Mouse (Mus musculus) gastrocnemius, postnatal 36 days (tissue): ENCODE data around the gene Taf4. TPM values are rescaled to one million over a fixed set of nuclear protein-coding genes. Genes with fewer than 3 reads are reported as not detected.

Source experiments
- DNase-seq, 2 experiments: peaks; one replicate each; pipeline ENCODE4 v3.0.0; 2022
- intact Hi-C: fragments of 180-260 bp; cut with DNase I; formaldehyde crosslinking; loops from one replicate; pipeline ENCODE4 v1.15.1; 2025
- total RNA-seq, 2 experiments: library from RNA; stranded (reverse); gene quantifications; 2 replicates each; pipeline ENCODE4 v1.2.3; 2021

Taf4 gene
- total RNA-seq, 2 experiments from 2014 or later, result 6.6 to 8.3 TPM

- no peak for DNase-seq
- intact Hi-C loops, result no loop called here
Observed at GRCm38 (mm10) chr2:179986437-179987022, 10.1 kb upstream of the Taf4 start.

- intact Hi-C loops, result no loop called here
- DNase-seq, result no peak
Observed at GRCm38 (mm10) chr2:179985695-179986094, 9.2 kb upstream of the Taf4 start.

GRCm38 (mm10) chr2:179984830-179985229 is 8.4 kb upstream of the Taf4 start:
- intact Hi-C loops, result no loop called here

GRCm38 (mm10) chr2:179982715-179983114 is 6.3 kb upstream of the Taf4 start:
- intact Hi-C loops, result no loop called here
- no peak for DNase-seq

More at GRCm38 (mm10) chr2:179984830-179985229, 8.4 kb upstream of the Taf4 start:
- no peak for DNase-seq

DNA sequence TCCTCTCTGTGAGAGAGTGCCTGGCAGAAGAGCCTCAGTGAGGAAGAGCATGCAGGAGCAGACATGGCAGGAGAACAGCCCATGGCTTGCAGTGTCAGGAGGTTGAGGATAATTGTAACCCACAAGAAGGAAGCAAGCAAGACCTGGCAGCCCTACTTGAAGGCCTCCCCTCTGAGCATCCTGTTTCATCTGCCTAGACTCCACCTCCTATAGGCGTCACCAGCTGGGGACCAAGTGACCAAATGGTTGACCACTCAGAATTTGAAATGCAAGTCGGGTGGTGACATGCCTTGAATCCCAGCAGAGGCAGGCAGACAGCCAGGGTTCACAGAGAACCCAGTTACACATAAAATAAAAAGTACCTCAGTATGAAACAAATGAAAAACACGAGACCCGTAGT is 4.2 kb upstream of the Taf4 start:
- DNase-seq, result no peak
- intact Hi-C loops, result no loop called here

DNA sequence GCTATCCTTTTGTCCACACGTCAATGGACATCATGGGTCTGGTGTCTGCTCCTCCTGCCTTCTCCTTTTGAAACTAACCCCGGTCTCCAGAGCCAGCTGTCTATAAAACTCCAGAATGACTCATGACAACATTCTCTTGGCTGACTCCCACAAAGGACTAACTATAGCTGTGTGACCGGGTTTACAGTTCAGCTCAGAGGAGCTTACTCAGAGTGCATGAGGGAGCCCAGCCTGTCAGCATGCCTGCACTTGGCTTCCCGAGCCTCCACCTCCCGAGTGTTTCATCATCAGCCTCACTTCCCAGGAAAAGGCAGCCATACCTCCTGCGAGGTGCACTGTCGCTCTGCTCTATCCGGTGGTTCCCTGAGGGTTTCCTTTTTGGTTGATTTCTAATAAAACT is 3.4 kb upstream of the Taf4 start:
- peak in 1 of 2 experiments; percentile 26 for DNase-seq
- intact Hi-C loops, result loop anchor here (5.0 to 10.0 kb wide), 2 partner anchors 62 to 275 kb away; partner anchors contain the start of genes Psma7, Rps21 and Ss18l1

DNA sequence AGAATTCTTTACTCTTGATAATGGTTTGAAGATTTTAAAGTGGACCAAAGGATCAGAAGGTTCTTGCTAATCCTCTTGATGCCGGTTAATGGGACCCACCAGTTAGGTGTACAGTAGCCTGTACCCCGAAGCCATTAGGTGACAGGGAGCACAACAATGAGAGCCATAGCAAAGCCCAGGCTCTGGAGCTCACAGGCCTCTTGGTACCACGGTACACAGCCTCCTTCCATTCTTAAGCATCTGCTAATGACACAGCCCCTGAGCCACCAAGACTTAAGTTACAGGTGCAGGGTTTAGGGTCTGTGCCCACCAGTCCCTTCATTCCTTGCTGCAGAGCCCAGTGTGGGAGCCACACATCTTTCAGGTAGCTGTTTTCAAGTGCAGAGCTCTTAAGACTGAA is 1.8 kb upstream of the Taf4 start:
- intact Hi-C loops, result loop anchor here (5.0 to 10.0 kb wide), 2 partner anchors 64 to 277 kb away; partner anchors contain the start of genes Psma7, Rps21 and Ss18l1
- DNase-seq, result no peak

DNA sequence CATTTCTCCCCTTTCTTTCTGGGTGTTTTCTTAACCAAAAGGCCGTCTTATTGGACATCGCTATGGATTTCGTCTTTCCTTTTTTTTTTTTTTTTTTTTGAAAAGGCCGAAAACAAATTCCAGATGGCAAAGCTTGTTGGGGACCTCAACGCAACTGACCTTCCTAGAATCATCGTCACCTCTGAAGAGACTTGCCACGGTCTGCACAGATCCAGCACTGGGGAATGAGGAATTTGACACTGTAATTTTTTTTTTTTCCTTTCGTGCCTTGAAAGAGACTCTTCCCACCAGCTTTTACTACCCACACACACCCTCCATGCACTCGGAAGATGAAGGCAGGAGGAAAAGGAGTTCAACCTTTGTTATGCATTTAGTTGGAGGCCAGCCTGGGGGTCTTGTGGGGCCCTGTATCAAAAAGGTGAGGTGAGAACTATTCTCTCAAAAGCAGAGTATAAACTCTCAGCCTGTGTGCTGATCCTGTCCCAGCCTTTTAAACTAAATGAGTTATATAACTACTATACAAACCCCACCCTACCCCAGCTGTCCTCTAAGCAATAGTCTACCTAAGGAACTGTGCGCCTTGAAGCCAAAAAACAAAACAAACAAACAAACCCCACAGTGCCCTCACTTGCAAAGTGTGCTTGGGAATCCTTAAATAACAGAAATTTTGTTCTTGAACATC is 1.0 kb upstream of the Taf4 start:
- DNase-seq, result no peak
- intact Hi-C loops, result loop anchor here (2.0 to 10.0 kb wide), 3 partner anchors 47 to 277 kb away; partner anchors contain the start of genes Lsm14b, Psma7, Rps21 and Ss18l1

DNA sequence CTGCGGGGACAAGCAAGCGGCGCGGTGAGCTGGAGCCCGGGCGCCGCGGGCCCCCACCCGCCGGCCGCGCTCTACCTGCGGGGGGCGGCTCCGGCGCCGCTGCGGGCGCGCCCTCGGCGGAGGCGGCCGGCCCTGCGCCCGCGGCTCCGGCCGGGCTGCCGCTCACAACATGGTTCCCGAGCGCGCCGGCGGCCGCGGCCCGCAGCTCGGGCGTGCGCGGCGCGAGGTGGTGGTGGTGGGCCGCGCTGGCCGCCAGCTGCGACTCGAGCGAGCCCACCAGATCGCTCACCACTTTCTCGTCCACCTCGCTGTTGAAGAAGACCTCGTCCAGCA is 185 bp downstream of the Taf4 start:
- intact Hi-C loops, result loop anchor here (2.0 to 10.0 kb wide), 3 partner anchors 49 to 279 kb away; partner anchors contain the start of genes Lsm14b, Psma7, Rps21 and Ss18l1

DNA sequence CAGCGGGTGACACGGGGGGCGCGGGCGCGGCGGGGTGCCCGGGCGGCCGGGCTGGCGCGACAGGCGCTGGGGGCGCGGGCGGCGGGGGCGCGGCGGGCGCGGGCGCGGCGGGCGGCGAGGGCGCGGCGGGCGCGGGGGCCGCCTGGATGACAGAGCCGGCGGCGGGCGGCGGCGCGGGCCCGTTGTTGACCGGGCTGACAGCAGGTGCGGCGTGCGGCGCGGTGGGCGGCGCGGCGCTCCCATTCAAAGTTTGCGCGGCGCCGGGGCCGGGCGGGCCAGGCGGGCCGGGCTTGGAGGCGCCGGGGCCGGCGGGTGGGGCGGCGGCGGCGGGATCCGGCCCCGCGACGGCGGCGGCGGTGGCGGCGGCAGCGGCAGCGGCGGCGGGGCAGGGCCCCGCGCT is 595 bp downstream of the Taf4 start:
- DNase-seq, result no peak
- intact Hi-C loops, result loop anchor here (2.0 to 10.0 kb wide), 3 partner anchors 49 to 279 kb away; partner anchors contain the start of genes Lsm14b, Psma7, Rps21 and Ss18l1

More for the DNA sequence above, 185 bp downstream of the Taf4 start:
- DNase-seq, result no peak

GRCm38 (mm10) chr2:179974651-179975471 is 1.6 kb downstream of the Taf4 start:
- intact Hi-C loops, result loop anchor here (5.0 to 10.0 kb wide), 3 partner anchors 53 to 280 kb away; partner anchors contain the start of genes Psma7, Rps21 and Ss18l1
- DNase-seq, result no peak

DNA sequence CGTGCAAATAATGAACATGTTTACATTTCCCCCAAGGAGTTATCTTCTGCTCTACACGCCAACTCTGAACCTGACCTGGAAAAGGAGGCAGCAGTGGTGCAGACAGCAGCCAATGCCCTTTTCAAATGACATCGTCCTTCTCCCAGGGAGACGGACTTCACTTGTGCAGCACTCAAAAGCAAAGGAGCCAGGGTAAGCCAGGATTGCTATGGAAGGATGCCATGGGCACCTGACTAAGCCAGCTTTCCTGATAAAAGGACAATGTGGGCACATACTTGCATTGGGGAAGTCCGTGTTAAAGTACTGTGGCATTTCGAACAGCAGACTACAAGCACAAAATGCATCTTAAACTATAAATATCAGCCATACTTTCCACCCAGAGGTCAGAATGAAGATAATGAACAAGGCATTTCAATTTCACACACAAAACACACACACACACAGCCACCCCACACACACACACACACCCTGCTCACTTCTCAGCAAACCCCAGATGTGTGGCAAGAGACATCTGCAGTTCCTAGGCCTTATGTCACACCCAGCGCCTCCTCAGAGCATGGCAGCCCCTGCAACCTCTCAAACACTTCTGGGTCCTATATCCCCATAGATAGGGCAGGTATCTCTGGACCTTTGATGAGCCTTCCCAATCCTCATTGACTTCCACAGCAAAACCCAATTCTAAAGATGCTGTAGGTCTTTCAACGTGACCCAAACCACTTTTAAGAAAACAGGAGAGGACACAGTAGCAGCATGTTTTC is 2.4 kb downstream of the Taf4 start:
- intact Hi-C loops, result loop anchor here (5.0 to 10.0 kb wide), 2 partner anchors 52 to 281 kb away; partner anchors contain the start of gene Rps21
- no peak for DNase-seq

DNA sequence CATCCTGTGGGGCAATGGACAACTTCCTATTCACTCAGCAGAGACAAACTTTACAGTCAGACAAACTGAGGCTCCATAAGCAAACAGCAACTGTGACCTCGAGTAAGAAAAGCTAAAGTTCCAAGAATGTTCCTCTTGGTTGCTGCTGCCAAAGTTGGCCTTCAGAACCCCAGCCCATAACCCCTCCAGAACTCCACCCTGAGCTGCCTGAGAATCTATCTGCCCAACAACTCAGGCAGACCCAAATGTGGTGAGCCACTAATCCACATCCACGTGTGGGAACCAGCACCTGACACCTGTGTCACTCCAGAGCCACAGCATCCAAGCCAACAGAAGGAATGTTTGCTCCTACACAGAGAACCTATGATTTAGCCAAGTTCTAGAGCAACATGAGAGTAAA is 4.0 kb downstream of the Taf4 start:
- intact Hi-C loops, result loop anchor here (5.0 to 10.0 kb wide), 2 partner anchors 50 to 282 kb away; partner anchors contain the start of gene Rps21
- DNase-seq, result no peak

DNA sequence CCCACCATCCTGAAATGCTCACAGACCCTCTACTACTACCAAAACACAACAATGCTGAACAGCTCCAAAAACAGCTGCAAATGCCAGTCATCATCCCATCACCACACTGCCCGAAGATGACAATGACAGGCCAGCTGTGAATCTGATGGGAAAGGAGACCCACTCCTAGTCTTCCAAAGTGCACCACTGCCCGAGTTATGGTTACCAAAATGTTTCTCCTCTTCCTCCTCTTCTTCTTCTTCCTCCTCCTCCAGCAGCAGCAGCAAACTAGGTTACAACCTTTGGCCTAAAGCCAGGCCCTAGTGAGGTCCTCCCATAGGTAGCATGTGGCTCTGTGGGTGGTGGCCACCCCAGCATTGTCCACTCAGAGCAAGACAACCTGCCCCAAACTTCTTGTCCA is 4.6 kb downstream of the Taf4 start:
- intact Hi-C loops, result loop anchor here (5.0 to 10.0 kb wide), 2 partner anchors 50 to 283 kb away; partner anchors contain the start of gene Rps21
- no peak for DNase-seq

DNA sequence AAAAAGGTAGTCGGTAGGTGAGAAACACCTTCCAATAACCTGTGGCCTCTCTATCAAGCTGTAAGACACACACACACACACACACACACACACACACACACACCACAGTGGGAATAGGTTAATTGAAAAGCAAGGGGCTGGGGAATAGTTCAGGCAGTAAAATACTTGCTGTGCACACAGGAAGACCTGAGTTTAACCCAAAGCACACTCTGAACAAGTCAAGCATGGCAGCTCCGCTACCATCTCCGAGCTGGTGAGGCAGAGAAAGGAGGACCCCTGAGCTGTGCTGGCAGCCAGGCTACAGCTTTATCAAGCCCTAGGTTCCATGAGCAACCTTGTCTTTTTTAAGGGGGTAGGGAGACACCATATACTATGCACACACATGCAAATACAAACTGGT is 7.3 kb downstream of the Taf4 start:
- DNase-seq, result no peak
- intact Hi-C loops, result no loop called here

- DNase-seq, result no peak
- intact Hi-C loops, result no loop called here
Observed at GRCm38 (mm10) chr2:179967633-179968032, 8.8 kb downstream of the Taf4 start.

DNA sequence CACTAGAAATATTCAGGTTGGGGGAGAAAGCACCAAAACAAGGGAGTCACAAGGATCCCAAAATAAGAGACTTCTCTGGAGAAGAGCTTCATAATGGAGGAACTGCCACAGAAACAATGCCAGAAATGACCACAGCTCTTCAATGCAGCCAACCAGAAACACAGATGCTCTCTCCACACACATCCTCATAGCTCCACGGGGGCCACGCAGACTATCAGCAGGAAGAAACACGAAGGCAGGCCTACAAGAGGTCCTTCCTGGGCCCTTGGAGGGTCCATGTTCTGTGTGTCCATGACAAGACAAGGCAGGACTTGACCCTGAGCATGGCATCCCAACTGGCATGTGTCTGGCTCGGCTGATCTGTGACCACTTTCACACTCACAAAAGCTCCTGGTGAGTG is 15.0 kb downstream of the Taf4 start:
- intact Hi-C loops, result no loop called here
- DNase-seq, result no peak

GRCm38 (mm10) chr2:179960327-179960726 is 16.1 kb downstream of the Taf4 start:
- intact Hi-C loops, result no loop called here
- no peak for DNase-seq

DNA sequence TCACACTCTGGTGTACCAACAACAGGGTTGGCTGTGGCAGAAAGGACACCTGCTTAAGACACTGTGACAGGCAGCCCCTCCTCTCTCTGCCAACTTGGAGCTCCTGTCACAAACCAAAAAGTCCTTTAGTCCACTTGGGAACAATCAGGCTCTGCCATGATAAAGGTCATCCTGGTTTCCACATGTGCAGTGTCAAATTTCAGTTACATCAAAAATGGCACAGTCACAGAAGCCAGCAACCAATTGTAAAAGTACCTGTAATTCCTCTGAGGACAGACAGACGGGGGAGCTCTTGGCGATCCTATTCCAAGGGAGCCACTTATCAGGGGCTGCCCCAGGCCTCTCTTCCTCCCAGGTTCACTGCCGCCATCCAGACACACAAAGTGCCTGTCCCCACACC is 17.1 kb downstream of the Taf4 start:
- no peak for DNase-seq
- intact Hi-C loops, result no loop called here
